Mouse (Mus musculus): Measurements from ENCODE around the gene 4930507D05Rik. TPM values are rescaled to one million over a fixed set of nuclear protein-coding genes. Genes with fewer than 3 reads are reported as not detected.
"Not testable (repeated sequence)": the region's sequence is repeated elsewhere in the genome, so short reads cannot be mapped to it uniquely, and the experiment has no call there.

Gene 4930507D05Rik
- polyA plus RNA-seq, 1 experiment from 2014 or later = 0.56 TPM

- H3K36me3 ChIP-seq = peaks cover 12% of the 10 kb centered on the region
- H3K4me3 ChIP-seq = no peak overlapping the region
- no peaks in the 10 kb centered on the region for H3K27me3 ChIP-seq (replicated peaks)
- no peaks in the 10 kb centered on the region for H3K9me3 ChIP-seq
- no peak overlapping the region for H3K9ac ChIP-seq
- no peak overlapping the region for H3K27ac ChIP-seq (replicated peaks)
- H3K4me2 ChIP-seq = no peak overlapping the region
- peaks cover 7% of the 10 kb centered on the region for H3K4me1 ChIP-seq
- 74% methylated on average over 7 of the region's 7 CpGs for WGBS
- no peak for ATAC-seq (ENCODE audit: extremely low read depth, insufficient number of reproducible peaks, low FRiP score, low TSS enrichment)
Observed at GRCm38 (mm10) chr10:62481108-62481852, 32.0 kb downstream of the 4930507D05Rik start.

DNA sequence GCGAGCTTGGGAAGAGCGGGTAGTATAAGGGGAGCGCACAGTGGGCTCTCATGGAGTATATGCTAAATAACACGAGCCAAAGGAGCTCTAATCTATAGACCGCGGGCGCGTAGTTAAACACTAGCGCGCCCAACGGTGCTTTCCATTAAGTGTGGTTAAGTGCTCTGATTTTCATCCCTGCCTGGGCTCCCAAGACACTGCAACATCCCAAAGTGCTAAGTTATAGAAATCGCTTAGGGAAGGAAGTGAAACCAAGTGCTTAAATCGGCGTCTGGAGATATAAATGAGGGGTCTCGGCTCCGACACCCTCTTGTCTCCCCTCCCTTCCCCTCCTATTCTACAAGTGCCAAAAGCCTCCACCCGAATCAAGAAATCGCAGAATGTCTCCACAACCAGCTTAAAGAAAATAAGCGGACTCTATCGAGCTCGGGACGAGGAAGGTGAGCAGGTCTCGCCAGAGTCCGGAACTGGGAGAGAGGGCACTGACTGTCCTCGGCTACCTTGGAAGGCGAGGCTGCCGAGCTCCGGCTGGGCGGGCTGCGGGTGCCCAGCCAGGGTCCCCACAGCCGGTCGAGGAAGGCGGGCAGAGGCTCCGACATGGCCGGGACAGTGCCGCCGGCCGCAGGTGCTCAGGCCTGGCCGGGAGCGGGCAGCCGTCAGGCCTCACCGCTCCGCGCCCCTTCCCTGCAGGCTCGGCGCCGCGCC lies 36.7 kb downstream of the 4930507D05Rik start:
- H3K27ac ChIP-seq (replicated peaks) = peak overlapping the region; percentile 89
- H3K9me3 ChIP-seq = no peaks in the 10 kb centered on the region
- H3K27me3 ChIP-seq (replicated peaks) = no peaks in the 10 kb centered on the region
- peak overlapping the region; percentile 79 for H3K4me2 ChIP-seq
- H3K9ac ChIP-seq = peak overlapping the region; percentile 95
- peak overlapping the region; percentile 98 for H3K4me3 ChIP-seq
- no peak for ATAC-seq (ENCODE audit: extremely low read depth, insufficient number of reproducible peaks, low FRiP score, low TSS enrichment)
- WGBS = under 1% methylated on average over 47 of the region's 48 CpGs
- peaks cover 18% of the 10 kb centered on the region for H3K4me1 ChIP-seq
- peaks cover 2% of the 10 kb centered on the region; the same call in 1 of the 2 replicates for H3K36me3 ChIP-seq

GRCm38 (mm10) chr10:62486618-62487415 lies 37.5 kb downstream of the 4930507D05Rik start, which contains the start of gene Vps26a:
TSS of gene Vps26a (minus strand) at chr10:62486805.
- no peaks in the 10 kb centered on the region for H3K9me3 ChIP-seq
- peak within 1 kb of the TSS; percentile 95 for H3K9ac ChIP-seq
- no peaks in the 10 kb centered on the region for H3K27me3 ChIP-seq (replicated peaks)
- WGBS = under 1% methylated on average over 59 of the region's 59 CpGs
- H3K4me3 ChIP-seq = peak within 1 kb of the TSS; percentile 98
- H3K27ac ChIP-seq (replicated peaks) = peak within 1 kb of the TSS; percentile 89
- H3K4me1 ChIP-seq = peaks cover 18% of the 10 kb centered on the region
- peak within 1 kb of the TSS; percentile 86 for H3K4me2 ChIP-seq
- ATAC-seq (ENCODE audit: extremely low read depth, insufficient number of reproducible peaks, low FRiP score, low TSS enrichment) = peak; percentile 87
- peaks cover 2% of the 10 kb centered on the region; the same call in 1 of the 2 replicates for H3K36me3 ChIP-seq

- Histone ChIP-seq H3K9ac (no peak overlapping the region), H3K27me3 (replicated peaks) (no peaks in the 10 kb centered on the region), H3K36me3 (peaks cover 2% of the 10 kb centered on the region; the same call in 1 of the 2 replicates), H3K9me3 (no peaks in the 10 kb centered on the region), H3K4me2 (peak overlapping the region; percentile 86; the same call in 1 of the 2 replicates), H3K4me1 (peaks cover 18% of the 10 kb centered on the region), H3K4me3 (no peak overlapping the region), H3K27ac (replicated peaks) (peak overlapping the region; percentile 77; the same call in 1 of the 2 replicates)
- 15% methylated on average over 1 of the region's 1 CpGs for WGBS
- no peak for ATAC-seq (ENCODE audit: extremely low read depth, insufficient number of reproducible peaks, low FRiP score, low TSS enrichment)
Observed at GRCm38 (mm10) chr10:62488266-62488665, 39.0 kb downstream of the 4930507D05Rik start.

DNA sequence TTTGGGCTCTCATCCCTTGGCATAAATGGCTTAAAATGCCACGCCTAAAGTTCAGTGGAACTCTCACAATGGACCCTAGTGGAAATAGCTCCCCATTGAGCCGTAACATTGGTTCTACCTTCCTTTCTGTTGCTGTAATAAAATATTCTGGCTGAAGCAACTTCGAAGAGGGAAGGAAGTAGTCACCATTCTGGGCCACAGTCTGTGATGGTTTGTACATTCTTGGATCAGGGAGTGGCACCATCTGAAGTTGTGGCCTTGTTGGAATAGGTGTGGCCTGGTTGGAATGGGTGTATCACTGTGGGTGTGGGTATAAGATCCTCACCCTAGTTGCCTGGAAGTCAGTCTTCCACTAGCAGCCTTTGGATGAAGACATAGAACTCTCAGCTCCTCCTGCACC lies 42.4 kb downstream of the 4930507D05Rik start:
- not testable (repeated sequence) for H3K4me3 ChIP-seq; H3K9me3 ChIP-seq; H3K36me3 ChIP-seq; ATAC-seq (ENCODE audit: extremely low read depth, insufficient number of reproducible peaks, low FRiP score, low TSS enrichment); H3K27ac ChIP-seq (replicated peaks); H3K4me2 ChIP-seq; H3K9ac ChIP-seq; H3K27me3 ChIP-seq (replicated peaks)
- 77% methylated on average over 3 of the region's 3 CpGs for WGBS
- peaks cover 11% of the 10 kb centered on the region for H3K4me1 ChIP-seq

GRCm38 (mm10) chr10:62500088-62500915 lies 51.0 kb downstream of the 4930507D05Rik start:
- ATAC-seq (ENCODE audit: extremely low read depth, insufficient number of reproducible peaks, low FRiP score, low TSS enrichment) = no peak
- Histone ChIP-seq H3K9ac (no peak overlapping the region), H3K27ac (replicated peaks) (no peak overlapping the region), H3K9me3 (no peaks in the 10 kb centered on the region), H3K27me3 (replicated peaks) (no peaks in the 10 kb centered on the region), H3K36me3 (no peaks in the 10 kb centered on the region), H3K4me1 (no peaks in the 10 kb centered on the region), H3K4me2 (no peak overlapping the region), H3K4me3 (no peak overlapping the region)
- WGBS = 17% methylated on average over 15 of the region's 15 CpGs

Other genes with a start within 250 kb of the 4930507D05Rik start
- gene Tspan15, start 218.2 kb upstream of the 4930507D05Rik start, polyA plus RNA-seq (2015; fragmentation: Nextera tagmentation; extraction: Ambion mirVana) = 5.7 and 7.0 TPM in 2 replicates
- gene Tacr2, start 197.1 kb upstream of the 4930507D05Rik start, polyA plus RNA-seq (2015; fragmentation: Nextera tagmentation; extraction: Ambion mirVana) = 0.08 TPM in 1 of 2 replicates, not detected in the other
- gene Hk1, start 69.6 kb upstream of the 4930507D05Rik start, polyA plus RNA-seq (2015; fragmentation: Nextera tagmentation; extraction: Ambion mirVana) = 163 and 170 TPM in 2 replicates
- gene Hkdc1, start 27.0 kb upstream of the 4930507D05Rik start, polyA plus RNA-seq (2015; fragmentation: Nextera tagmentation; extraction: Ambion mirVana) = 0.37 and 0.97 TPM in 2 replicates
- 26.6 and 27.0 TPM in 2 replicates for gene Supv3l1, start 249 bp downstream of the 4930507D05Rik start, polyA plus RNA-seq (2015; fragmentation: Nextera tagmentation; extraction: Ambion mirVana)
- gene Vps26a, start 37.3 kb downstream of the 4930507D05Rik start, polyA plus RNA-seq (2015; fragmentation: Nextera tagmentation; extraction: Ambion mirVana) = 67.5 and 70.3 TPM in 2 replicates
- 8.2 and 8.6 TPM in 2 replicates for gene Srgn, start 78.0 kb downstream of the 4930507D05Rik start, polyA plus RNA-seq (2015; fragmentation: Nextera tagmentation; extraction: Ambion mirVana)
- gene Kif1bp, start 129.0 kb downstream of the 4930507D05Rik start, polyA plus RNA-seq (2015; fragmentation: Nextera tagmentation; extraction: Ambion mirVana) = 26.0 and 27.3 TPM in 2 replicates
- 11.3 and 12.2 TPM in 2 replicates for gene Ddx21, start 152.8 kb downstream of the 4930507D05Rik start, polyA plus RNA-seq (2015; fragmentation: Nextera tagmentation; extraction: Ambion mirVana)
- 91.8 and 93.5 TPM in 2 replicates for gene Ddx50, start 201.7 kb downstream of the 4930507D05Rik start, polyA plus RNA-seq (2015; fragmentation: Nextera tagmentation; extraction: Ambion mirVana)